Mouse (Mus musculus): ENCODE measurements at regions not wholly inside any gene's neighbourhood (a gene's known extent, or its start where the extent isn't known, plus 50 kb on each side); places are given as distances from the start of the nearest gene placed in this dataset.
A peak's percentile ranks its signal among the peaks of the same experiment; 100 is the strongest.

- H3K27ac ChIP-seq = no peak overlapping the region
- H3K4me1 ChIP-seq = peaks cover 9% of the 10 kb centered on the region; the same call in 1 of the 2 replicates
- H3K36me3 ChIP-seq (replicated peaks) = no peaks in the 10 kb centered on the region
- H3K4me2 ChIP-seq = no peak overlapping the region
- 74% methylated on average over 5 of the region's 5 CpGs for WGBS
- H3K27me3 ChIP-seq = no peaks in the 10 kb centered on the region
- H3K4me3 ChIP-seq (replicated peaks) = no peak overlapping the region
- H3K9me3 ChIP-seq = no peaks in the 10 kb centered on the region
- no peak overlapping the region for H3K9ac ChIP-seq
- ATAC-seq (ENCODE audit: low FRiP score) = no peak
These were observed 455.0 kb upstream of the Kdm8 start for GRCm38 (mm10) chr7:124989456-124989855.

- H3K4me2 ChIP-seq = peak overlapping the region; percentile 38
These were observed 453.8 kb upstream of the Kdm8 start for GRCm38 (mm10) chr7:124990695-124991094.

GRCm38 (mm10) chr7:124996538-124996937 is 447.9 kb upstream of the Kdm8 start:
- Histone ChIP-seq H3K27me3 (no peaks in the 10 kb centered on the region), H3K9me3 (no peaks in the 10 kb centered on the region), H3K36me3 (replicated peaks) (no peaks in the 10 kb centered on the region), H3K27ac (no peak overlapping the region), H3K9ac (no peak overlapping the region), H3K4me1 (0 out of 2 replicates have a peak, but pooled peaks cover 1% of the 10 kb centered on the region), H3K4me3 (replicated peaks) (no peak overlapping the region), H3K4me2 (no peak overlapping the region)
- no peak for ATAC-seq (ENCODE audit: low FRiP score)
- 79% methylated on average over 1 of the region's 1 CpGs for WGBS

More at GRCm38 (mm10) chr7:124990695-124991094, 453.8 kb upstream of the Kdm8 start:
- ATAC-seq (ENCODE audit: low FRiP score) = peak; percentile 49; the same call in 1 of the 2 replicates
- no peaks in the 10 kb centered on the region for H3K36me3 ChIP-seq (replicated peaks)
- no peaks in the 10 kb centered on the region for H3K27me3 ChIP-seq
- 21% methylated on average over 13 of the region's 13 CpGs for WGBS
- peaks cover 9% of the 10 kb centered on the region; the same call in 1 of the 2 replicates for H3K4me1 ChIP-seq
- no peak overlapping the region for H3K9ac ChIP-seq
- no peak overlapping the region for H3K4me3 ChIP-seq (replicated peaks)
- H3K27ac ChIP-seq = no peak overlapping the region
- no peaks in the 10 kb centered on the region for H3K9me3 ChIP-seq

- H3K27me3 ChIP-seq = no peaks in the 10 kb centered on the region
- no peak overlapping the region for H3K4me2 ChIP-seq
- H3K9ac ChIP-seq = no peak overlapping the region
- no peak for ATAC-seq (ENCODE audit: low FRiP score)
- H3K9me3 ChIP-seq = no peaks in the 10 kb centered on the region
- H3K4me3 ChIP-seq (replicated peaks) = no peak overlapping the region
- H3K4me1 ChIP-seq = no peaks in the 10 kb centered on the region
- H3K27ac ChIP-seq = no peak overlapping the region
- no peaks in the 10 kb centered on the region for H3K36me3 ChIP-seq (replicated peaks)
These were observed 443.8 kb upstream of the Kdm8 start for GRCm38 (mm10) chr7:125000669-125001068.

GRCm38 (mm10) chr7:125005638-125006037 is 438.8 kb upstream of the Kdm8 start:
- H3K27me3 ChIP-seq = no peaks in the 10 kb centered on the region
- no peaks in the 10 kb centered on the region for H3K9me3 ChIP-seq
- no peak overlapping the region for H3K27ac ChIP-seq
- no peak overlapping the region for H3K4me2 ChIP-seq
- ATAC-seq (ENCODE audit: low FRiP score) = peak; percentile 33; the same call in 1 of the 2 replicates
- 57% methylated on average over 3 of the region's 3 CpGs for WGBS
- H3K4me3 ChIP-seq (replicated peaks) = no peak overlapping the region
- H3K36me3 ChIP-seq (replicated peaks) = no peaks in the 10 kb centered on the region
- no peak overlapping the region for H3K9ac ChIP-seq
- no peaks in the 10 kb centered on the region for H3K4me1 ChIP-seq

GRCm38 (mm10) chr7:125019259-125019658 is 425.2 kb upstream of the Kdm8 start:
- Histone ChIP-seq H3K36me3 (replicated peaks) (no peaks in the 10 kb centered on the region), H3K4me3 (replicated peaks) (no peak overlapping the region), H3K9ac (no peak overlapping the region), H3K9me3 (no peaks in the 10 kb centered on the region), H3K4me2 (no peak overlapping the region), H3K27ac (no peak overlapping the region), H3K4me1 (no peaks in the 10 kb centered on the region), H3K27me3 (no peaks in the 10 kb centered on the region)
- ATAC-seq (ENCODE audit: low FRiP score) = no peak
- WGBS = 77% methylated on average over 1 of the region's 1 CpGs

GRCm38 (mm10) chr7:125024944-125025343 is 419.5 kb upstream of the Kdm8 start:
- ATAC-seq (ENCODE audit: low FRiP score) = peak; percentile 53; the same call in 1 of the 2 replicates
- Histone ChIP-seq H3K36me3 (replicated peaks) (no peaks in the 10 kb centered on the region), H3K27me3 (no peaks in the 10 kb centered on the region), H3K4me3 (replicated peaks) (no peak overlapping the region), H3K9me3 (no peaks in the 10 kb centered on the region), H3K4me1 (no peaks in the 10 kb centered on the region; the same call in 1 of the 2 replicates), H3K9ac (no peak overlapping the region), H3K4me2 (no peak overlapping the region), H3K27ac (0 out of 2 replicates have a peak overlapping the region, but pooled peaks have one; percentile 19)
- WGBS = 61% methylated on average over 5 of the region's 5 CpGs

GRCm38 (mm10) chr7:125033778-125034177 is 410.7 kb upstream of the Kdm8 start:
- no peak overlapping the region for H3K4me3 ChIP-seq (replicated peaks)
- H3K9ac ChIP-seq = no peak overlapping the region
- H3K9me3 ChIP-seq = no peaks in the 10 kb centered on the region
- H3K27ac ChIP-seq = no peak overlapping the region
- WGBS = 79% methylated on average over 4 of the region's 4 CpGs
- H3K36me3 ChIP-seq (replicated peaks) = no peaks in the 10 kb centered on the region
- no peak overlapping the region for H3K4me2 ChIP-seq
- no peak for ATAC-seq (ENCODE audit: low FRiP score)
- no peaks in the 10 kb centered on the region; the same call in 1 of the 2 replicates for H3K27me3 ChIP-seq
- peaks cover 22% of the 10 kb centered on the region for H3K4me1 ChIP-seq

- WGBS = 73% methylated on average over 5 of the region's 5 CpGs
- Histone ChIP-seq H3K4me1 (peaks cover 26% of the 10 kb centered on the region), H3K27me3 (no peaks in the 10 kb centered on the region; the same call in 1 of the 2 replicates), H3K36me3 (replicated peaks) (no peaks in the 10 kb centered on the region), H3K4me2 (no peak overlapping the region), H3K9me3 (no peaks in the 10 kb centered on the region), H3K27ac (no peak overlapping the region), H3K9ac (no peak overlapping the region), H3K4me3 (replicated peaks) (no peak overlapping the region)
- no peak for ATAC-seq (ENCODE audit: low FRiP score)
These were observed 410.3 kb upstream of the Kdm8 start for GRCm38 (mm10) chr7:125034196-125034595.

- Histone ChIP-seq H3K4me1 (peaks cover 28% of the 10 kb centered on the region), H3K27ac (peak overlapping the region; percentile 75), H3K4me2 (no peak overlapping the region), H3K4me3 (replicated peaks) (no peak overlapping the region), H3K27me3 (no peaks in the 10 kb centered on the region; the same call in 1 of the 2 replicates), H3K9ac (no peak overlapping the region), H3K36me3 (replicated peaks) (no peaks in the 10 kb centered on the region), H3K9me3 (no peaks in the 10 kb centered on the region)
- peak; percentile 91 for ATAC-seq (ENCODE audit: low FRiP score)
- 12% methylated on average over 10 of the region's 10 CpGs for WGBS
These were observed 408.1 kb upstream of the Kdm8 start for GRCm38 (mm10) chr7:125036098-125036991.

GRCm38 (mm10) chr7:125038840-125039239 is 405.6 kb upstream of the Kdm8 start:
- no peaks in the 10 kb centered on the region for H3K9me3 ChIP-seq
- H3K4me3 ChIP-seq (replicated peaks) = no peak overlapping the region
- H3K4me1 ChIP-seq = peaks cover 28% of the 10 kb centered on the region
- no peak overlapping the region for H3K9ac ChIP-seq
- ATAC-seq (ENCODE audit: low FRiP score) = no peak
- no peak overlapping the region for H3K4me2 ChIP-seq
- no peaks in the 10 kb centered on the region; the same call in 1 of the 2 replicates for H3K27me3 ChIP-seq
- H3K36me3 ChIP-seq (replicated peaks) = no peaks in the 10 kb centered on the region
- no peak overlapping the region for H3K27ac ChIP-seq
- WGBS = 40% methylated on average over 4 of the region's 4 CpGs

- Histone ChIP-seq H3K4me2 (no peak overlapping the region), H3K4me1 (no peaks in the 10 kb centered on the region), H3K27ac (no peak overlapping the region), H3K27me3 (no peaks in the 10 kb centered on the region), H3K9ac (no peak overlapping the region), H3K4me3 (replicated peaks) (no peak overlapping the region), H3K9me3 (0 out of 2 replicates have a peak, but pooled peaks cover under 1% of the 10 kb centered on the region), H3K36me3 (replicated peaks) (no peaks in the 10 kb centered on the region)
- no peak for ATAC-seq (ENCODE audit: low FRiP score)
These were observed 388.4 kb upstream of the Kdm8 start for GRCm38 (mm10) chr7:125055951-125056625.

All from forebrain, embryonic 12.5 days (tissue).